Mouse (Mus musculus) liver, adult 2 months (tissue): ENCODE data around the gene Kat5. TPM values are rescaled to one million over a fixed set of nuclear protein-coding genes. Genes with fewer than 3 reads are reported as not detected.

Source experiments
- DNase-seq: peaks from one replicate; pipeline ENCODE4 v3.0.0-alpha.2; 2011; ENCODE audit warnings: low read depth, low spot score; ENCODE audit errors: extremely low read depth
- H3K27ac ChIP-seq: fragments of 200-500 bp; replicated peaks from 2 replicates; pipeline ENCODE4 v1.5.1; 2012; ENCODE audit warnings: low read depth, mild to moderate bottlenecking, control low read depth, inconsistent platforms, low read length; ENCODE audit not compliant: insufficient read depth
- H3K27me3 ChIP-seq: fragments of 200-500 bp; 2 replicates; pipeline ENCODE4 v1.6.1; 2012; ENCODE audit warnings: mild to moderate bottlenecking, moderate library complexity, low read length, inconsistent platforms; ENCODE audit not compliant: control insufficient read depth, insufficient read depth
- H3K36me3 ChIP-seq: fragments of 200-500 bp; 2 replicates; pipeline ENCODE4 v1.6.1; 2012; ENCODE audit warnings: low read length, inconsistent platforms; ENCODE audit not compliant: control insufficient read depth, insufficient read depth
- H3K4me1 ChIP-seq: fragments of 200-500 bp; 2 replicates; pipeline ENCODE4 v1.6.1; 2011; ENCODE audit warnings: low read length; ENCODE audit not compliant: control insufficient read depth, insufficient read depth
- H3K4me3 ChIP-seq: fragments of 200-500 bp; 2 replicates; pipeline ENCODE4 v1.5.1; 2011; ENCODE audit warnings: low read depth, mild to moderate bottlenecking, control low read depth, low read length, moderate library complexity; ENCODE audit not compliant: insufficient read depth
- H3K79me2 ChIP-seq: fragments of 200-500 bp; 2 replicates; pipeline ENCODE4 v1.6.1; 2012; ENCODE audit warnings: inconsistent platforms, mild to moderate bottlenecking, low read length, moderate library complexity; ENCODE audit not compliant: control insufficient read depth, insufficient read depth
- H3K9ac ChIP-seq: fragments of 200-500 bp; 2 replicates; pipeline ENCODE4 v1.6.1; 2012; ENCODE audit warnings: low read depth, mild to moderate bottlenecking, control low read depth, inconsistent platforms, low read length
- CTCF ChIP-seq: fragments of 200-500 bp; IDR thresholded peaks from 2 replicates; pipeline ENCODE4 v1.5.1; 2011; ENCODE audit warnings: low read depth, low read length, control low read depth
- POLR2A ChIP-seq: fragments of 200-500 bp; IDR thresholded peaks from 2 replicates; pipeline ENCODE4 v1.6.1; 2011; ENCODE audit warnings: low read length, control low read depth; ENCODE audit not compliant: insufficient read depth; ENCODE audit errors: extremely low read depth
- WGBS: fragments of 180-500 bp; shearing (Covaris S2); methylation state at CpG from one replicate; pipeline ENCODE4 v1.1.7; 2018; 5-methylcytosine and 5-hydroxymethylcytosine counted together
- polyA plus RNA-seq: library from polyadenylated mRNA; depleted of rRNA; stranded (reverse); fragments of >200 nt; gene quantifications from 2 replicates; pipeline ENCODE4 v1.2.3, GENCODE M21; 2012
- total RNA-seq: library from RNA; depleted of rRNA; stranded (reverse); fragments of >200 nt; gene quantifications from 2 replicates; pipeline ENCODE4 v1.2.3, GENCODE M21; 2014

The Kat5 gene
- total and polyA plus RNA-seq, 2 experiments = 15.9 to 23.0 TPM

GRCm38 (mm10) chr19:5607705-5608410 lies 2.2 kb downstream of the Kat5 start:
- Histone ChIP-seq H3K9ac (no peak overlapping the region), H3K79me2 (no peaks in the 10 kb centered on the region), H3K27ac (no peak overlapping the region), H3K36me3 (peaks cover 4% of the 10 kb centered on the region; the same call in 1 of the 2 replicates), H3K4me1 (peaks cover 8% of the 10 kb centered on the region), H3K27me3 (no peaks in the 10 kb centered on the region), H3K4me3 (no peak overlapping the region)
- DNase-seq = no peak
- WGBS = 96% methylated on average over 26 of the region's 26 CpGs
- no peak for TF ChIP-seq CTCF
- TF ChIP-seq POLR2A = no peak

GRCm38 (mm10) chr19:5606196-5606595 lies 3.8 kb downstream of the Kat5 start:
- Histone ChIP-seq H3K27ac (no peak overlapping the region), H3K4me3 (no peak overlapping the region), H3K9ac (no peak overlapping the region), H3K27me3 (no peaks in the 10 kb centered on the region), H3K36me3 (peaks cover 4% of the 10 kb centered on the region; the same call in 1 of the 2 replicates), H3K79me2 (no peaks in the 10 kb centered on the region), H3K4me1 (peaks cover 13% of the 10 kb centered on the region)
- DNase-seq = no peak
- 89% methylated on average over 8 of the region's 8 CpGs for WGBS
- TF ChIP-seq POLR2A = no peak
- TF ChIP-seq CTCF = no peak

- TF ChIP-seq POLR2A (no peak), CTCF (no peak)
- H3K79me2 ChIP-seq = no peaks in the 10 kb centered on the region
- DNase-seq = no peak
- H3K4me1 ChIP-seq = peaks cover 11% of the 10 kb centered on the region
- no peak overlapping the region for H3K27ac ChIP-seq
- H3K36me3 ChIP-seq = peaks cover 4% of the 10 kb centered on the region; the same call in 1 of the 2 replicates
- no peak overlapping the region for H3K9ac ChIP-seq
- no peak overlapping the region for H3K4me3 ChIP-seq
- no peaks in the 10 kb centered on the region for H3K27me3 ChIP-seq
- WGBS = 94% methylated on average over 7 of the region's 7 CpGs
Observed at GRCm38 (mm10) chr19:5605126-5605525, 4.9 kb downstream of the Kat5 start.

DNA sequence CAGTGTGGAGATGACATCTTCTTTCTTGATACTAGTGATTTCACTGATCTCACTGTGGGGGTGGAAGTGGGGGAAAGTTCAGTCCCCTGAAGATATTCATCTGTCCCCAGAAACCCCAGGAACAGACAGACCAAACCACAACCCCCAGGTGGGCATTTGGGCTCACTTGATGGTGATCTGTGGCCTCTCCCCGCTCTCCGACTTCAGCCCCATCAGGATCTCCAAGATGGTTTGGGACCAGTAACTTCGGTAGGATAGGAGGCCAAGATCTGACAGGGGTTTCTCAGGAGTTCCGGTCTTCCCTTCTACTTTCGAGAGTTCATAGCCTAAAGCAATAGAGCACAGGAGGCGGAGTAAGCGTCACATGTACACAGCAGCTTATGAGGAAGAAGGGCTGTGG lies 6.4 kb downstream of the Kat5 start:
- Histone ChIP-seq H3K9ac (no peak overlapping the region), H3K4me3 (no peak overlapping the region), H3K27me3 (no peaks in the 10 kb centered on the region), H3K4me1 (peaks cover 11% of the 10 kb centered on the region), H3K79me2 (no peaks in the 10 kb centered on the region), H3K27ac (no peak overlapping the region), H3K36me3 (peaks cover 4% of the 10 kb centered on the region; the same call in 1 of the 2 replicates)
- DNase-seq = peak; percentile 17
- WGBS = 93% methylated on average over 7 of the region's 7 CpGs
- no peak for TF ChIP-seq CTCF
- no peak for TF ChIP-seq POLR2A

DNA sequence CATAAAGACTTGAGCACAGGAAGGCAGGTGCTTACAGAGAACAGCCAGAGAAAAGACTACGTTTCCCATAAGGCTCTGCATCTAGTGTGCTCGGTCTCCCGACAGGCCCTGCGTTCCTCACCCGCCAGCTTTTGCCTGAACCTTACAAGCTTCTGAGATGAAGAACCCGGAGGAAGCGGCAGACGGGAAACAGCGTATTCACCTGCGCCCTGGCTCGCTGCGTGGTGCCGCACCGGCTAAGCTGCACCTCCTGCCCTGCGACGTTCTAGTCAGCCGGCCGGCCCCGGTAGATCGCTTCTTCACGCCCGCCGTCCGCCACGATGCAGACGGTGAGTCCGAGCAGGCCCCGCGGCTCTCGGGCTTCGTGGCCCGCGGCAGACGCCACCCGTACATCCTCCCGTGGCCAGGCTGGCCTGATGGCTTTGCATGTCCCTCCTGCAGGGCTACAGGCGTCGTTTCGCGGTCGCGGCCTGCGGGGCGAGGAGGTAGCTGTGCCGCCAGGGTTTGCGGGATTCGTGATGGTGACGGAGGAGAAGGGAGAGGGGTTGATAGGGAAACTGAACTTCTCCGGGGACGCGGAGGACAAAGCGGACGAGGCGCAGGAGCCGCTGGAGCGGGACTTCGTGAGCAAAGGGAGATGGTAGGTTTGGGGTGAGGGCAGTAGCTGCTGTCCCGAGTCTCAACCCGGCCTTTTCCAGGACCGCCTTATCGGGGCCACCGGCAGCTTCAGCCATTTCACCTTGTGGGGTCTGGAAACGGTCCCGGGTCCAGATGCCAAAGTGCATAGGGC lies 8.1 kb downstream of the Kat5 start, which contains the start of gene Rnaseh2c:
Rnaseh2c (plus strand) TSS at position 122 of the 790 bp plus-strand sequence.
- peak within 1 kb of the TSS; percentile 78 for H3K4me3 ChIP-seq
- H3K27ac ChIP-seq = peak within 1 kb of the TSS; percentile 27
- TF ChIP-seq CTCF = no peak
- TF ChIP-seq POLR2A = 0 out of 2 replicates have a peak, but pooled peaks have one; percentile 38
- H3K36me3 ChIP-seq = peaks cover 3% of the 10 kb centered on the region; the same call in 1 of the 2 replicates
- no peaks in the 10 kb centered on the region for H3K27me3 ChIP-seq
- H3K79me2 ChIP-seq = no peaks in the 10 kb centered on the region
- DNase-seq = peak; percentile 89
- peak within 1 kb of the TSS; percentile 87 for H3K9ac ChIP-seq
- under 1% methylated on average over 64 of the region's 64 CpGs for WGBS
- peaks cover 11% of the 10 kb centered on the region for H3K4me1 ChIP-seq
